Mouse (Mus musculus): Measurements from ENCODE around the gene Zfp281. TPM values are rescaled to one million over a fixed set of nuclear protein-coding genes. Genes with fewer than 3 reads are reported as not detected.
A peak's percentile ranks its signal among the peaks of the same experiment; 100 is the strongest.

Gene Zfp281
- total and polyA plus RNA-seq, 2 experiments: 1.8 to 19.5 TPM

- H3K27ac ChIP-seq (replicated peaks; ENCODE audit: insufficient read depth, low read depth, low read length): no peak overlapping the region
- no peaks in the 10 kb centered on the region for H3K27me3 ChIP-seq (ENCODE audit: control insufficient read depth, insufficient read depth, low read length)
- H3K4me1 ChIP-seq (ENCODE audit: control insufficient read depth, insufficient read depth, low read length): peaks cover 2% of the 10 kb centered on the region; the same call in 1 of the 2 replicates
- H3K4me3 ChIP-seq (ENCODE audit: insufficient read depth, low read depth, low read length): no peak overlapping the region
- TF ChIP-seq POLR2A (IDR thresholded peaks at IDR 0.05; ENCODE audit: extremely low read depth, insufficient read depth, low read length) (no peak), CTCF (IDR thresholded peaks at IDR 0.05; ENCODE audit: low read depth, low read length) (no peak)
- H3K36me3 ChIP-seq (ENCODE audit: control insufficient read depth, insufficient read depth, low read length): no peaks in the 10 kb centered on the region
- H3K79me2 ChIP-seq (ENCODE audit: control insufficient read depth, insufficient read depth, low read length): no peaks in the 10 kb centered on the region
- 81% methylated on average over 4 of the region's 4 CpGs for WGBS
- H3K9ac ChIP-seq (ENCODE audit: low read depth, low read length): no peak overlapping the region
- no peak for DNase-seq (ENCODE audit: extremely low read depth, low read depth, low spot score)
Measured at GRCm38 (mm10) chr1:136606278-136606677, 18.4 kb upstream of the Zfp281 start.

GRCm38 (mm10) chr1:136608339-136609261, 16.1 kb upstream of the Zfp281 start:
- peak; percentile 22 for DNase-seq (ENCODE audit: extremely low read depth, low read depth, low spot score)
- H3K4me1 ChIP-seq (ENCODE audit: control insufficient read depth, insufficient read depth, low read length): no peaks in the 10 kb centered on the region
- no peaks in the 10 kb centered on the region for H3K27me3 ChIP-seq (ENCODE audit: control insufficient read depth, insufficient read depth, low read length)
- no peak overlapping the region for H3K27ac ChIP-seq (replicated peaks; ENCODE audit: insufficient read depth, low read depth, low read length)
- no peaks in the 10 kb centered on the region for H3K36me3 ChIP-seq (ENCODE audit: control insufficient read depth, insufficient read depth, low read length)
- H3K79me2 ChIP-seq (ENCODE audit: control insufficient read depth, insufficient read depth, low read length): no peaks in the 10 kb centered on the region
- H3K9ac ChIP-seq (ENCODE audit: low read depth, low read length): no peak overlapping the region
- TF ChIP-seq POLR2A (IDR thresholded peaks at IDR 0.05; ENCODE audit: extremely low read depth, insufficient read depth, low read length): no peak
- no peak for TF ChIP-seq CTCF (IDR thresholded peaks at IDR 0.05; ENCODE audit: low read depth, low read length)
- H3K4me3 ChIP-seq (ENCODE audit: insufficient read depth, low read depth, low read length): no peak overlapping the region
- WGBS: 66% methylated on average over 11 of the region's 11 CpGs

- 81% methylated on average over 9 of the region's 9 CpGs for WGBS
- Histone ChIP-seq H3K36me3 (ENCODE audit: control insufficient read depth, insufficient read depth, low read length) (no peaks in the 10 kb centered on the region), H3K27me3 (ENCODE audit: control insufficient read depth, insufficient read depth, low read length) (no peaks in the 10 kb centered on the region), H3K4me3 (ENCODE audit: insufficient read depth, low read depth, low read length) (no peak overlapping the region), H3K27ac (replicated peaks; ENCODE audit: insufficient read depth, low read depth, low read length) (no peak overlapping the region), H3K9ac (ENCODE audit: low read depth, low read length) (no peak overlapping the region), H3K4me1 (ENCODE audit: control insufficient read depth, insufficient read depth, low read length) (peaks cover 5% of the 10 kb centered on the region), H3K79me2 (ENCODE audit: control insufficient read depth, insufficient read depth, low read length) (no peaks in the 10 kb centered on the region)
- TF ChIP-seq POLR2A (IDR thresholded peaks at IDR 0.05; ENCODE audit: extremely low read depth, insufficient read depth, low read length) (no peak), CTCF (IDR thresholded peaks at IDR 0.05; ENCODE audit: low read depth, low read length) (no peak)
- DNase-seq (ENCODE audit: extremely low read depth, low read depth, low spot score): no peak
Measured at GRCm38 (mm10) chr1:136611803-136612202, 12.9 kb upstream of the Zfp281 start.

GRCm38 (mm10) chr1:136613300-136613751, 11.4 kb upstream of the Zfp281 start:
- peaks cover 5% of the 10 kb centered on the region for H3K4me1 ChIP-seq (ENCODE audit: control insufficient read depth, insufficient read depth, low read length)
- H3K36me3 ChIP-seq (ENCODE audit: control insufficient read depth, insufficient read depth, low read length): no peaks in the 10 kb centered on the region
- DNase-seq (ENCODE audit: extremely low read depth, low read depth, low spot score): no peak
- no peaks in the 10 kb centered on the region for H3K27me3 ChIP-seq (ENCODE audit: control insufficient read depth, insufficient read depth, low read length)
- TF ChIP-seq CTCF (IDR thresholded peaks at IDR 0.05; ENCODE audit: low read depth, low read length) (no peak), POLR2A (IDR thresholded peaks at IDR 0.05; ENCODE audit: extremely low read depth, insufficient read depth, low read length) (no peak)
- H3K9ac ChIP-seq (ENCODE audit: low read depth, low read length): no peak overlapping the region
- no peaks in the 10 kb centered on the region for H3K79me2 ChIP-seq (ENCODE audit: control insufficient read depth, insufficient read depth, low read length)
- no peak overlapping the region for H3K27ac ChIP-seq (replicated peaks; ENCODE audit: insufficient read depth, low read depth, low read length)
- 93% methylated on average over 6 of the region's 6 CpGs for WGBS
- H3K4me3 ChIP-seq (ENCODE audit: insufficient read depth, low read depth, low read length): no peak overlapping the region

GRCm38 (mm10) chr1:136614748-136615440, 9.8 kb upstream of the Zfp281 start:
- TF ChIP-seq POLR2A (IDR thresholded peaks at IDR 0.05; ENCODE audit: extremely low read depth, insufficient read depth, low read length) (no peak), CTCF (IDR thresholded peaks at IDR 0.05; ENCODE audit: low read depth, low read length) (no peak)
- DNase-seq (ENCODE audit: extremely low read depth, low read depth, low spot score): peak; percentile 70
- H3K4me1 ChIP-seq (ENCODE audit: control insufficient read depth, insufficient read depth, low read length): peaks cover 5% of the 10 kb centered on the region
- no peak overlapping the region for H3K9ac ChIP-seq (ENCODE audit: low read depth, low read length)
- H3K27ac ChIP-seq (replicated peaks; ENCODE audit: insufficient read depth, low read depth, low read length): no peak overlapping the region
- no peaks in the 10 kb centered on the region for H3K27me3 ChIP-seq (ENCODE audit: control insufficient read depth, insufficient read depth, low read length)
- WGBS: 25% methylated on average over 11 of the region's 11 CpGs
- no peak overlapping the region for H3K4me3 ChIP-seq (ENCODE audit: insufficient read depth, low read depth, low read length)
- H3K79me2 ChIP-seq (ENCODE audit: control insufficient read depth, insufficient read depth, low read length): no peaks in the 10 kb centered on the region
- H3K36me3 ChIP-seq (ENCODE audit: control insufficient read depth, insufficient read depth, low read length): no peaks in the 10 kb centered on the region
